Comparison of ENCODE assay signal across 26 mouse cellular contexts in the genomic region with DNA sequence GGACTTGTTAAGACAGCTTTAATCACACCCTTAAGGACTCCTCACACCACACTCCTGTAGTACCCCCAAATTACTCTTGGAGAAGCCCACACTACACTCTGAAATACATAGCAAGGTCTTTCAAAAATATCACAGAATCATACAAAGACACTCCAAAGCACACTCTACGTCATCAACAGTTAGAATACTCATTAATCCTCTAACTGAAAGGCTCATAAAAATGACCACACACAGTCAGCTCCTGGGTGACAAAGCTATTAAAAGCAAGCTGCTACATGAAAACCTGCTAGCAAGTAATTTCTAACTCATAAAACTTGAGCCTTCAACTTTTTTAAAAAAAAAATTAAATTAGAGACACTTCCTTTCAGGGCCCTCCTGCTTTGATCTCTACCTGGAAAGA.
A peak's percentile ranks its signal among the peaks of the same experiment; 100 is the strongest.
DNase-seq lines count a peak whose midpoint lies in the region; ATAC-seq and TF ChIP-seq lines count a peak whose summit lies in the region.
"Had no signal": no experiment of that assay in that cellular context is flagged by ENCODE, and none has a peak within 500 bp of the region (broad histone marks: within the 10 kb centered on the region; RNA-seq: fewer than 3 reads in every experiment).

No protein-coding gene starts in this region.

- H3K4me1 ChIP-seq in kidney, embryonic 14.5 days (ENCODE audit: control insufficient read depth, insufficient read depth, low read length), result no peaks in the 10 kb centered on the region
- H3K4me1 ChIP-seq in limb, embryonic 14.5 days (ENCODE audit: control insufficient read depth, insufficient read depth, low read length), result no peaks in the 10 kb centered on the region
- H3K4me1 ChIP-seq in limb, embryonic 10.5 days, result peaks cover 9% of the 10 kb centered on the region
- H3K4me1 ChIP-seq: forebrain, embryonic 13.5 days; hindbrain, embryonic 10.5 days; hindbrain, embryonic 13.5 days had no signal

- H3K36me3 ChIP-seq in kidney, embryonic 14.5 days (ENCODE audit: control insufficient read depth, insufficient read depth, low read length), result peaks cover 3% of the 10 kb centered on the region; the same call in 1 of the 2 replicates
- no peaks in the 10 kb centered on the region for H3K36me3 ChIP-seq in limb, embryonic 14.5 days (ENCODE audit: control insufficient read depth, insufficient read depth, low read length)
- no peaks in the 10 kb centered on the region for H3K36me3 ChIP-seq in limb, embryonic 10.5 days
- H3K36me3 ChIP-seq: G1E; hindbrain, embryonic 10.5 days; hindbrain, embryonic 13.5 days had no signal

- DNase-seq in kidney, postnatal 36 days, result no peak
- DNase-seq in limb, embryonic 14.5 days (ENCODE audit: low spot score), result peak; percentile 21
- DNase-seq in limb, embryonic 10.5 days (ENCODE audit: low spot score), result no peak
- DNase-seq in hindlimb bud, embryonic 11.5 days (ENCODE audit: extremely low spot score, low read depth, low spot score), result peak; percentile 56
- DNase-seq in right cerebral cortex, adult 2 months (ENCODE audit: low spot score in 2 of 2), result no peak
- DNase-seq: adrenal gland, postnatal 10 days; adrenal gland, postnatal 36 days; B cell, adult 2 months; cerebellum, adult 18-20 months; cerebellum, adult 9-10 months; cerebellum, postnatal 14 days; gastrocnemius, postnatal 10 days; gastrocnemius, postnatal 36 days; heart, postnatal 36 days had no signal

- H3K27me3 ChIP-seq in kidney, embryonic 14.5 days (ENCODE audit: control insufficient read depth, insufficient read depth, low read length), result no peaks in the 10 kb centered on the region
- H3K27me3 ChIP-seq in limb, embryonic 14.5 days (ENCODE audit: control insufficient read depth, insufficient read depth, low read length), result no peaks in the 10 kb centered on the region
- H3K27me3 ChIP-seq in limb, embryonic 10.5 days (ENCODE audit: low read depth, poor library complexity, severe bottlenecking), result no peaks in the 10 kb centered on the region
- H3K27me3 ChIP-seq: CH12.LX; forebrain, embryonic 13.5 days; hindbrain, embryonic 13.5 days; Patski had no signal

- peak; percentile 64; the same call in 1 of the 2 replicates for ATAC-seq in kidney, embryonic 14.5 days (ENCODE audit: low FRiP score, low TSS enrichment)
- ATAC-seq in limb, embryonic 14.5 days (ENCODE audit: low FRiP score, low read depth), result no peak
- ATAC-seq: forebrain, embryonic 13.5 days; forebrain, embryonic 16.5 days; hindbrain, embryonic 16.5 days; inflammation-experienced regulatory T-cells, adult 6 months; Patski had no signal

- H3K9me3 ChIP-seq in kidney, embryonic 14.5 days (ENCODE audit: control insufficient read depth, low read length), result no peaks in the 10 kb centered on the region
- H3K9me3 ChIP-seq in limb, embryonic 14.5 days (ENCODE audit: control insufficient read depth, low read length), result no peaks in the 10 kb centered on the region
- no peaks in the 10 kb centered on the region for H3K9me3 ChIP-seq in limb, embryonic 10.5 days (replicated peaks)
- H3K9me3 ChIP-seq: forebrain, embryonic 10.5 days; forebrain, embryonic 13.5 days; hindbrain, embryonic 10.5 days; hindbrain, embryonic 13.5 days had no signal

- H3K4me2 ChIP-seq in kidney, embryonic 14.5 days (replicated peaks; ENCODE audit: low read depth, low read length), result no peak overlapping the region
- no peak overlapping the region for H3K4me2 ChIP-seq in limb, embryonic 14.5 days (replicated peaks; ENCODE audit: low read depth, low read length, severe bottlenecking)
- H3K4me2 ChIP-seq: forebrain, embryonic 13.5 days; heart, embryonic 11.5 days; hindbrain, embryonic 13.5 days had no signal

- no peak for TF ChIP-seq POLR2A in limb, embryonic 14.5 days (IDR thresholded peaks at IDR 0.05; ENCODE audit: borderline replicate concordance, extremely low read depth, insufficient read depth, insufficient read length)

- 13% methylated on average over 1 of the region's 1 CpGs for WGBS in kidney, embryonic 14.5 days
- WGBS in limb, embryonic 14.5 days, result 16% methylated on average over 1 of the region's 1 CpGs
- WGBS in limb, embryonic 10.5 days, result 35% methylated on average over 1 of the region's 1 CpGs

- H3K4me3 ChIP-seq in kidney, embryonic 14.5 days (ENCODE audit: low read length), result no peak overlapping the region
- no peak overlapping the region for H3K4me3 ChIP-seq in limb, embryonic 14.5 days (replicated peaks; ENCODE audit: low read length)
- no peak overlapping the region for H3K4me3 ChIP-seq in limb, embryonic 10.5 days
- H3K4me3 ChIP-seq: forebrain, embryonic 10.5 days; forebrain, embryonic 13.5 days; hindbrain, embryonic 10.5 days; hindbrain, embryonic 13.5 days had no signal

- H3K9ac ChIP-seq in kidney, embryonic 14.5 days (ENCODE audit: low read depth, low read length), result no peak overlapping the region
- H3K9ac ChIP-seq in limb, embryonic 14.5 days (ENCODE audit: low read depth, low read length, severe bottlenecking), result no peak overlapping the region
- H3K9ac ChIP-seq: forebrain, embryonic 13.5 days; hindbrain, embryonic 13.5 days had no signal

- no peak overlapping the region for H3K27ac ChIP-seq in kidney, embryonic 14.5 days (ENCODE audit: low read depth, low read length)
- no peak overlapping the region for H3K27ac ChIP-seq in limb, embryonic 14.5 days (replicated peaks; ENCODE audit: low read depth, low read length)
- H3K27ac ChIP-seq in limb, embryonic 10.5 days, result no peak overlapping the region
- H3K27ac ChIP-seq: forebrain, embryonic 10.5 days; forebrain, embryonic 13.5 days; hindbrain, embryonic 10.5 days; hindbrain, embryonic 13.5 days had no signal

Comparison
In these comparisons a context has a peak if more than half of its experiments do, and no peak if none do; other contexts are left out.
1. DNase-seq: peak in limb, embryonic 14.5 days (single experiment) and hindlimb bud, embryonic 11.5 days (single experiment); none in kidney, postnatal 36 days (0 of 2), limb, embryonic 10.5 days (single experiment) and right cerebral cortex, adult 2 months (0 of 2).